Mouse (Mus musculus) limb, embryonic 14.5 days (tissue): Measurements from ENCODE around the gene Ciz1. TPM values are rescaled to one million over a fixed set of nuclear protein-coding genes. Genes with fewer than 3 reads are reported as not detected.

Experiments
- ATAC-seq: fragments of 200-750 bp; cut with Nextera tagmentation; 2 replicates; pipeline ENCODE4 v1.8.0; 2017; ENCODE audit warnings: low read depth, moderate number of reproducible peaks, moderate TSS enrichment; ENCODE audit not compliant: low FRiP score
- DNase-seq: peaks from one replicate; pipeline ENCODE4 v3.0.0-alpha.2; 2015; ENCODE audit warnings: low spot score
- H3K27ac ChIP-seq: fragments of 300-500 bp; sonication (generic); replicated peaks from 2 replicates; pipeline ENCODE4 v1.5.1; 2014; ENCODE audit warnings: low read depth, mild to moderate bottlenecking, low read length, moderate library complexity, mixed read lengths
- H3K27me3 ChIP-seq: fragments of 300-500 bp; sonication (generic); 2 replicates; pipeline ENCODE4 v1.6.1; 2014; ENCODE audit warnings: low read length, mixed read lengths; ENCODE audit not compliant: control insufficient read depth, insufficient read depth
- H3K36me3 ChIP-seq: fragments of 300-500 bp; sonication (generic); 2 replicates; pipeline ENCODE4 v1.6.1; 2014; ENCODE audit warnings: mild to moderate bottlenecking, low read length, moderate library complexity, mixed read lengths; ENCODE audit not compliant: control insufficient read depth, insufficient read depth
- H3K4me1 ChIP-seq: fragments of 300-500 bp; sonication (generic); 2 replicates; pipeline ENCODE4 v1.6.1; 2014; ENCODE audit warnings: antibody characterized with exemption, low read length, mixed read lengths; ENCODE audit not compliant: control insufficient read depth, insufficient read depth
- H3K4me2 ChIP-seq: fragments of 300-500 bp; sonication (generic); replicated peaks from 2 replicates; pipeline ENCODE4 v1.6.1; 2014; ENCODE audit warnings: low read depth, mild to moderate bottlenecking, low read length, moderate library complexity; ENCODE audit not compliant: severe bottlenecking
- H3K4me3 ChIP-seq: fragments of 300-500 bp; sonication (generic); replicated peaks from 2 replicates; pipeline ENCODE4 v1.5.1; 2014; ENCODE audit warnings: low read length
- H3K9ac ChIP-seq: fragments of 300-500 bp; sonication (generic); 2 replicates; pipeline ENCODE4 v1.6.1; 2014; ENCODE audit warnings: mild to moderate bottlenecking, low read depth, low read length, moderate library complexity; ENCODE audit not compliant: severe bottlenecking
- H3K9me3 ChIP-seq: fragments of 300-500 bp; sonication (generic); 2 replicates; pipeline ENCODE4 v1.6.1; 2016; ENCODE audit warnings: low read length; ENCODE audit not compliant: control insufficient read depth
- POLR2A ChIP-seq: fragments of 200-500 bp; IDR thresholded peaks from 2 replicates; pipeline ENCODE4 v1.8.0; 2012; ENCODE audit warnings: inconsistent platforms, mild to moderate bottlenecking, moderate library complexity, borderline replicate concordance; ENCODE audit not compliant: insufficient read depth, insufficient read length; ENCODE audit errors: extremely low read depth
- WGBS: fragments of 180-500 bp; shearing (Covaris S2); extraction: QIAGEN DNeasy Blood & Tissue Kit; methylation state at CpG from one replicate; pipeline ENCODE4 v1.1.7; 2014; 5-methylcytosine and 5-hydroxymethylcytosine counted together
- microRNA-seq: library from miRNA; unstranded; fragments of <30 nt; microRNA quantifications from one replicate; pipeline ENCODE4, GENCODE M21; 2016
- polyA plus RNA-seq, 2 experiments: library from polyadenylated mRNA; depleted of rRNA in 1 of 2; stranded (reverse) in 1 of 2; unstranded in 1 of 2; fragments of >200 nt; fragmentation: Nextera tagmentation in 1 of 2; extraction: Ambion mirVana in 1 of 2; gene quantifications; 2 replicates each; pipeline versions ENCODE4 v1.2.1 to v1.2.3; 2012 to 2014

Ciz1 gene
- polyA plus RNA-seq, 2 experiments: 46.5 to 196 TPM

DNA sequence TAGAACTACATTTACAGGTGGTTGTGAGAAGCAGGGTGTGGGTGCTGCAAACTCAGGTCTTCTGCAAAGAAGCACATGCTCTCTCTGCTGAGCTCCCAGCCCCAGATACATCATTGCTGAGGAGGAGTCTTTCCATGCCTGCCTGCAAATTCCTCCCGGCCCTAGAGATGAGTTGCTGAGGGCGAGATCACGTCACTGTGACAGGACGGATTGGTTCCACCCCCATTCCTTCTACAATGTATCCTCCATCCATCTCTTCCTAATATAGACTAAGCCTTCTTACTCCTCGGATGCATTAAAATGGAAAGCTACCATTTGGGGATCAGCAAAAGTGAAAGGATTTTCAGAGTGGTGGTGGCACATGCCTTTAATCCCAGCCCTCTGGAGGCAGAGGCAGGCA, 73.4 kb downstream of the Ciz1 start:
- no peaks in the 10 kb centered on the region for H3K9me3 ChIP-seq
- H3K27me3 ChIP-seq: no peaks in the 10 kb centered on the region
- H3K4me3 ChIP-seq: no peak overlapping the region
- peaks cover 53% of the 10 kb centered on the region for H3K4me1 ChIP-seq
- ATAC-seq: no peak
- TF ChIP-seq POLR2A: no peak
- H3K4me2 ChIP-seq: no peak overlapping the region
- no peak overlapping the region for H3K27ac ChIP-seq
- H3K9ac ChIP-seq: no peak overlapping the region
- 73% methylated on average over 5 of the region's 5 CpGs for WGBS
- peaks cover 10% of the 10 kb centered on the region for H3K36me3 ChIP-seq
- no peak for DNase-seq

DNA sequence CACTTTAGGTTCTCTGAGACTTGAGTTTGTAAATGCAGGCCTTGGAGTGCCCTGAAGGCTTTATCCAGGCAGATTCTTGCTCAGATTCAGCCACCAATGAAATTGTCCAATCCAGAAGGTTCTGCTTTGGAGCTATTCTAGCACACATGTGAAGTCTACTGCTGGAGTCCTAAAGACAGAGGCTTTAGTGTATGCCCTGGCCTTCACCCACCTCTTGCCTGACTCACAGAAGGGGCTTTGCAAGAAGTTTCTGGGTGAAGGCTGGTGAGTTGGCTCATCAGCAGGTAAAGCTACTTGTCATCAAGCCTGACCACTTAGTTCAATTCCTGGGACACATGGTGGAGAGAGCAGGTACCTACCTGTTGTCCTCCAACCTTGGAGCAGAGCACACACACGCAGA, 74.0 kb downstream of the Ciz1 start:
- Histone ChIP-seq H3K27ac (no peak overlapping the region), H3K27me3 (no peaks in the 10 kb centered on the region), H3K4me3 (no peak overlapping the region), H3K36me3 (peaks cover 4% of the 10 kb centered on the region), H3K4me2 (no peak overlapping the region), H3K9me3 (no peaks in the 10 kb centered on the region), H3K4me1 (peaks cover 54% of the 10 kb centered on the region), H3K9ac (no peak overlapping the region)
- no peak for DNase-seq
- WGBS: 81% methylated on average over 1 of the region's 1 CpGs
- TF ChIP-seq POLR2A: no peak
- ATAC-seq: no peak

DNA sequence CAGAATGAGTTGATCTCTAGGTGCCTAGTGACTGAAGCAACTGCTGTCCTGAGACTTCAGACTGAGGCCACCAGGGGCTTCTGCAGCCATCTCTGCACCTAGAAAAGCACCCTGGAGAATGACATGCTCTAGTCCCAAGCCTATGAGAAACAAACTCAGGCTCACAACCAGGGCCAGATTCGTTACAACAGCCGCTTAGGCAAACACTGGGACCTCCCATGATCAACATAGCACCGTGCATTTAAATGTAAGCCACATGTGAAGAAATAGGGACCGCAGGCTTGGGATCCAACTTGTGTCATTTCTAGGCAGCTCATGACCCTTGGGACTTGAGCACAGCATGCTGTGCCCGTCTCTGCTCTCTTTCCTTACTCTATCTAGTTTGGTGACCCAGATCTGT, 75.6 kb downstream of the Ciz1 start:
- WGBS: 65% methylated on average over 5 of the region's 5 CpGs
- Histone ChIP-seq H3K27me3 (no peaks in the 10 kb centered on the region), H3K27ac (no peak overlapping the region), H3K4me3 (no peak overlapping the region), H3K9me3 (no peaks in the 10 kb centered on the region), H3K4me1 (peaks cover 54% of the 10 kb centered on the region), H3K9ac (no peak overlapping the region), H3K36me3 (no peaks in the 10 kb centered on the region), H3K4me2 (0 out of 2 replicates have a peak overlapping the region, but pooled peaks have one; percentile 25)
- no peak for TF ChIP-seq POLR2A
- DNase-seq (no peak), ATAC-seq (no peak)

DNA sequence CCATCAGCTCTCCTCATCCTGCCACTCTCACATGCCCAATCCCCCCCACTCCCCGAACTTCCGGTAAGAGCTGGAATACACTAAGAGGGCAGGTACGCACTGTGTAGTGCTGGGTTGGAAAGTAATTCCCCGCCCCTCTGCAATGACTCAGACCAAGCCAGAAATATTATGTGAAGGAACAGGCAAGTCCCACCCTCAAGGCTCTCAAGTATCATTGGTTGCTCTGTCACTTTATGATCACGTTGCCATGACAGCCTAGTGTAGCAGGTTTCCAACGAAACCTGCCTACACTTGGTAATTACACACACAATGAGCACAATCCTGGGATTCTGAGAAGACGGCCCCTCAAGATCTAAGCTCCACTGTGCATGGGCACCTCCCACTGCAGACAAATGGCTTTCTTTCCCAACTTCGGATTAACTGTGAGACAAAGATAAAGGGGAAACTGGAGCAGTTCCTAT, 76.2 kb downstream of the Ciz1 start:
- peak; percentile 84 for DNase-seq
- peak; percentile 69 for ATAC-seq
- H3K4me3 ChIP-seq: no peak overlapping the region
- peak overlapping the region; percentile 58 for H3K27ac ChIP-seq
- no peak overlapping the region for H3K9ac ChIP-seq
- no peaks in the 10 kb centered on the region for H3K36me3 ChIP-seq
- H3K9me3 ChIP-seq: no peaks in the 10 kb centered on the region
- peaks cover 49% of the 10 kb centered on the region for H3K4me1 ChIP-seq
- no peaks in the 10 kb centered on the region for H3K27me3 ChIP-seq
- 29% methylated on average over 8 of the region's 8 CpGs for WGBS
- TF ChIP-seq POLR2A: no peak
- peak overlapping the region; percentile 25 for H3K4me2 ChIP-seq

DNA sequence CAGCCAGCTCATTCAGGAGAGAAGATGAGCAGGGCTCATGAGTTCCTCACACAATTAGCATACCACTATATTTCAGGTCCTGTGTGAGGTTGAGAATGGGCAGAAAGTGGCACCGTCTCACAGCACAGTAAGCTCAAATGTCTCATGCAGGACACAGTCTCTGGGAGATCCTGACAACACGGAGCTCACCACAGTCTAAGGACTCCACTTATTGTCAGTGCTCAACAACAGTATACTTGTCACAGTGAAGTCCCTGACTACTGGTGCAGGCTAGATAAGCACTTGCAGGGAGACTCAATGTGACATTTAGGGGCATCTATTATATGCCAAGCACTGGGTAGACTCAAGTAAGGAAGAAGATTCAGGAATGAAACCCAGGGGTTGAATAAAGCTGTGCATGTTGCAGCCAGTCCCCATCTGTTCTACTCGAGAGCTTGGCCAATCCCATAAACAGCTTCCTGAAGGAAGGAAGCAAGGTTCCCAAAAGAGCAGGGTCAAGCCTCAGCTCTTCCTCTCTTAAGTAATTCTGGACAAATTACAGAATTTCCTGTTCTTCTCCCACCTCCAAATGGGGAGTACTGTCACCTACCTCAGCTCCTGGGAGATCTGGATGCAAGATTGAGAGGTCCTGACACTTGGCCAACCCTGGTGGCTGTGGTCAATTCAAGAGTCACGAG, 77.2 kb downstream of the Ciz1 start:
- Histone ChIP-seq H3K4me2 (no peak overlapping the region), H3K4me3 (no peak overlapping the region), H3K27ac (peak overlapping the region; percentile 58; the same call in 1 of the 2 replicates)

More for the DNA sequence above, 77.2 kb downstream of the Ciz1 start:
- H3K9ac ChIP-seq: no peak overlapping the region
- H3K9me3 ChIP-seq: no peaks in the 10 kb centered on the region
- H3K4me1 ChIP-seq: peaks cover 39% of the 10 kb centered on the region
- TF ChIP-seq POLR2A: no peak
- no peaks in the 10 kb centered on the region for H3K36me3 ChIP-seq
- DNase-seq (no peak), ATAC-seq (no peak)
- WGBS: 68% methylated on average over 4 of the region's 4 CpGs
- no peaks in the 10 kb centered on the region for H3K27me3 ChIP-seq

Small RNAs within 50 kb of the gene (microRNA-seq; reads per million reads assigned to microRNA genes)
- 0.69 reads per million for gene Gm23363
- 1,104 reads per million, percentile 73 among the genes with 10 or more reads in this experiment for gene Mir199b

Other genes with a start within 250 kb of the Ciz1 start
- 74.6 and 92.4 TPM in 2 replicates for gene Prrc2b, start 201.2 kb upstream of the Ciz1 start, polyA plus RNA-seq (2012; rRNA removed)
- gene Prrc2b, start 201.2 kb upstream of the Ciz1 start, polyA plus RNA-seq (2014; fragmentation: Nextera tagmentation; extraction: Ambion mirVana): 78.2 and 78.3 TPM in 2 replicates
- gene Pomt1, start 115.7 kb upstream of the Ciz1 start, polyA plus RNA-seq (2012; rRNA removed): 36.4 and 45.8 TPM in 2 replicates
- 21.7 and 22.9 TPM in 2 replicates for gene Pomt1, start 115.7 kb upstream of the Ciz1 start, polyA plus RNA-seq (2014; fragmentation: Nextera tagmentation; extraction: Ambion mirVana)
- 64.8 and 69.4 TPM in 2 replicates for gene Uck1, start 92.2 kb upstream of the Ciz1 start, polyA plus RNA-seq (2012; rRNA removed)
- gene Uck1, start 92.2 kb upstream of the Ciz1 start, polyA plus RNA-seq (2014; fragmentation: Nextera tagmentation; extraction: Ambion mirVana): 59.9 and 67.8 TPM in 2 replicates
- gene Golga2, start 64.9 kb upstream of the Ciz1 start, polyA plus RNA-seq (2012; rRNA removed): 56.4 and 63.1 TPM in 2 replicates
- gene Golga2, start 64.9 kb upstream of the Ciz1 start, polyA plus RNA-seq (2014; fragmentation: Nextera tagmentation; extraction: Ambion mirVana): 32.4 and 33.3 TPM in 2 replicates
- 272 and 324 TPM in 2 replicates for gene Swi5, start 64.3 kb upstream of the Ciz1 start, polyA plus RNA-seq (2012; rRNA removed)
- 221 and 244 TPM in 2 replicates for gene Swi5, start 64.3 kb upstream of the Ciz1 start, polyA plus RNA-seq (2014; fragmentation: Nextera tagmentation; extraction: Ambion mirVana)
- gene Dnm1, start 1.0 kb downstream of the Ciz1 start, polyA plus RNA-seq (2012; rRNA removed): 318 and 459 TPM in 2 replicates
- gene Dnm1, start 1.0 kb downstream of the Ciz1 start, polyA plus RNA-seq (2014; fragmentation: Nextera tagmentation; extraction: Ambion mirVana): 46.0 and 60.1 TPM in 2 replicates
- gene 1110008P14Rik, start 29.6 kb downstream of the Ciz1 start, polyA plus RNA-seq (2012; rRNA removed): 51.3 and 76.1 TPM in 2 replicates
- gene 1110008P14Rik, start 29.6 kb downstream of the Ciz1 start, polyA plus RNA-seq (2014; fragmentation: Nextera tagmentation; extraction: Ambion mirVana): 55.3 and 66.9 TPM in 2 replicates
- 1.3 and 2.4 TPM in 2 replicates for gene Lcn2, start 35.9 kb downstream of the Ciz1 start, polyA plus RNA-seq (2012; rRNA removed)
- 0.97 and 2.8 TPM in 2 replicates for gene Lcn2, start 35.9 kb downstream of the Ciz1 start, polyA plus RNA-seq (2014; fragmentation: Nextera tagmentation; extraction: Ambion mirVana)
- gene Ptges2, start 43.6 kb downstream of the Ciz1 start, polyA plus RNA-seq (2012; rRNA removed): 29.3 and 30.5 TPM in 2 replicates
- 26.5 and 30.3 TPM in 2 replicates for gene Ptges2, start 43.6 kb downstream of the Ciz1 start, polyA plus RNA-seq (2014; fragmentation: Nextera tagmentation; extraction: Ambion mirVana)
- 4.5 and 5.1 TPM in 2 replicates for gene Naif1, start 98.1 kb downstream of the Ciz1 start, polyA plus RNA-seq (2012; rRNA removed)
- 4.2 and 5.4 TPM in 2 replicates for gene Naif1, start 98.1 kb downstream of the Ciz1 start, polyA plus RNA-seq (2014; fragmentation: Nextera tagmentation; extraction: Ambion mirVana)
- 17.4 and 19.2 TPM in 2 replicates for gene Slc25a25, start 99.1 kb downstream of the Ciz1 start, polyA plus RNA-seq (2012; rRNA removed)
- 12.7 and 15.1 TPM in 2 replicates for gene Slc25a25, start 99.1 kb downstream of the Ciz1 start, polyA plus RNA-seq (2014; fragmentation: Nextera tagmentation; extraction: Ambion mirVana)
- 15.3 and 22.8 TPM in 2 replicates for gene Fam102a, start 183.0 kb downstream of the Ciz1 start, polyA plus RNA-seq (2012; rRNA removed)
- 17.2 TPM in 2 replicates for gene Fam102a, start 183.0 kb downstream of the Ciz1 start, polyA plus RNA-seq (2014; fragmentation: Nextera tagmentation; extraction: Ambion mirVana)
- 146 and 178 TPM in 2 replicates for gene Dpm2, start 218.5 kb downstream of the Ciz1 start, polyA plus RNA-seq (2012; rRNA removed)
- 122 TPM in 2 replicates for gene Dpm2, start 218.5 kb downstream of the Ciz1 start, polyA plus RNA-seq (2014; fragmentation: Nextera tagmentation; extraction: Ambion mirVana)
- gene Pip5kl1, start 222.5 kb downstream of the Ciz1 start, polyA plus RNA-seq (2012; rRNA removed): 1.9 and 3.1 TPM in 2 replicates
- 0.43 and 1.3 TPM in 2 replicates for gene Pip5kl1, start 222.5 kb downstream of the Ciz1 start, polyA plus RNA-seq (2014; fragmentation: Nextera tagmentation; extraction: Ambion mirVana)
- 0.09 TPM in 1 of 2 replicates, not detected in the other for gene 9430097D07Rik, start 223.4 kb downstream of the Ciz1 start, polyA plus RNA-seq (2012; rRNA removed)
- 0.17 TPM in 1 of 2 replicates, not detected in the other for gene 9430097D07Rik, start 223.4 kb downstream of the Ciz1 start, polyA plus RNA-seq (2014; fragmentation: Nextera tagmentation; extraction: Ambion mirVana)
- 31.8 and 44.9 TPM in 2 replicates for gene St6galnac4, start 234.8 kb downstream of the Ciz1 start, polyA plus RNA-seq (2012; rRNA removed)
- 33.3 and 33.9 TPM in 2 replicates for gene St6galnac4, start 234.8 kb downstream of the Ciz1 start, polyA plus RNA-seq (2014; fragmentation: Nextera tagmentation; extraction: Ambion mirVana)
- gene St6galnac6, start 247.4 kb downstream of the Ciz1 start, polyA plus RNA-seq (2012; rRNA removed): 39.2 and 52.9 TPM in 2 replicates
- gene St6galnac6, start 247.4 kb downstream of the Ciz1 start, polyA plus RNA-seq (2014; fragmentation: Nextera tagmentation; extraction: Ambion mirVana): 10.7 and 11.7 TPM in 2 replicates